Mouse (Mus musculus): Measurements from ENCODE around the gene Sugp1. TPM values are rescaled to one million over a fixed set of nuclear protein-coding genes. Genes with fewer than 3 reads are reported as not detected.

Gene Sugp1
- polyA plus RNA-seq, 1 experiment = 11.9 TPM

GRCm38 (mm10) chr8:70120667-70121066 is 78.1 kb downstream of the Sugp1 start, which contains the start of gene Ncan:
Gene Ncan, minus strand, starts transcription at chr8:70120873.
- 2% methylated on average over 19 of the region's 19 CpGs for WGBS
- TF ChIP-seq POLR2A (IDR thresholded peaks at IDR 0.05; ENCODE audit: borderline replicate concordance, extremely low read depth, low read depth, low read length) = no peak
- TF ChIP-seq CTCF (IDR thresholded peaks at IDR 0.05; ENCODE audit: insufficient read depth, low read length) = no peak
- Histone ChIP-seq H3K4me3 (replicated peaks; ENCODE audit: extremely low read depth, low read depth, low read length) (no peak within 1 kb of the TSS), H3K4me1 (ENCODE audit: control insufficient read depth, insufficient read depth, low read length) (no peaks in the 10 kb centered on the region)
- DNase-seq = no peak

Other genes starting within 250 kb of the Sugp1 start
- 42.7 and 45.1 TPM in 2 replicates for gene Gmip, start 234.1 kb upstream of the Sugp1 start, polyA plus RNA-seq (2012; rRNA removed)
- 3.4 and 3.5 TPM in 2 replicates for gene Lpar2, start 220.4 kb upstream of the Sugp1 start, polyA plus RNA-seq (2012; rRNA removed)
- gene Pbx4, start 210.3 kb upstream of the Sugp1 start, polyA plus RNA-seq (2012; rRNA removed) = 4.2 and 5.5 TPM in 2 replicates
- 3.1 TPM in 2 replicates for gene Cilp2, start 155.1 kb upstream of the Sugp1 start, polyA plus RNA-seq (2012; rRNA removed)
- gene Tssk6, start 140.6 kb upstream of the Sugp1 start, polyA plus RNA-seq (2012; rRNA removed) = 0.70 and 1.0 TPM in 2 replicates
- 96.8 and 103 TPM in 2 replicates for gene Ndufa13, start 140.3 kb upstream of the Sugp1 start, polyA plus RNA-seq (2012; rRNA removed)
- 3.5 and 5.3 TPM in 2 replicates for gene Yjefn3, start 140.1 kb upstream of the Sugp1 start, polyA plus RNA-seq (2012; rRNA removed)
- gene Gatad2a, start 46.4 kb upstream of the Sugp1 start, polyA plus RNA-seq (2012; rRNA removed) = 78.1 and 81.8 TPM in 2 replicates
- gene Mau2, start 79 bp upstream of the Sugp1 start, polyA plus RNA-seq (2012; rRNA removed) = 82.3 and 88.5 TPM in 2 replicates
- gene Tm6sf2, start 30.1 kb downstream of the Sugp1 start, polyA plus RNA-seq (2012; rRNA removed) = 7.2 and 7.4 TPM in 2 replicates
- gene Hapln4, start 40.6 kb downstream of the Sugp1 start, polyA plus RNA-seq (2012; rRNA removed) = 0.07 and 0.11 TPM in 2 replicates
- 0.10 and 0.15 TPM in 2 replicates for gene Ncan, start 78.1 kb downstream of the Sugp1 start, polyA plus RNA-seq (2012; rRNA removed)
- gene Nr2c2ap, start 88.5 kb downstream of the Sugp1 start, polyA plus RNA-seq (2012; rRNA removed) = 10.7 and 14.6 TPM in 2 replicates
- 19.0 and 28.6 TPM in 2 replicates for gene Rfxank, start 96.3 kb downstream of the Sugp1 start, polyA plus RNA-seq (2012; rRNA removed)
- 76.5 and 79.0 TPM in 2 replicates for gene Borcs8, start 96.7 kb downstream of the Sugp1 start, polyA plus RNA-seq (2012; rRNA removed)
- 0.31 and 0.50 TPM in 2 replicates for gene Mef2b, start 96.9 kb downstream of the Sugp1 start, polyA plus RNA-seq (2012; rRNA removed)
- 101 and 105 TPM in 2 replicates for gene Tmem161a, start 129.5 kb downstream of the Sugp1 start, polyA plus RNA-seq (2012; rRNA removed)
- 26.9 and 29.6 TPM in 2 replicates for gene Slc25a42, start 169.5 kb downstream of the Sugp1 start, polyA plus RNA-seq (2012; rRNA removed)
- gene Sugp2, start 191.4 kb downstream of the Sugp1 start, polyA plus RNA-seq (2012; rRNA removed) = 26.6 and 31.0 TPM in 2 replicates
- gene Armc6, start 191.7 kb downstream of the Sugp1 start, polyA plus RNA-seq (2012; rRNA removed) = 14.5 and 15.1 TPM in 2 replicates
- 75.0 and 111 TPM in 2 replicates for gene Homer3, start 240.0 kb downstream of the Sugp1 start, polyA plus RNA-seq (2012; rRNA removed)